Mouse (Mus musculus) intestine, embryonic 14.5 days (tissue): Measurements from ENCODE around the gene Usp32. TPM values are rescaled to one million over a fixed set of nuclear protein-coding genes. Genes with fewer than 3 reads are reported as not detected.

ENCODE experiments used
- ATAC-seq: fragments of 200-750 bp; cut with Nextera tagmentation; replicated peaks from 2 replicates; pipeline ENCODE4 v1.8.0; 2017; ENCODE audit warnings: low read depth, moderate number of reproducible peaks, moderate TSS enrichment, moderate library complexity; ENCODE audit not compliant: low FRiP score, low TSS enrichment
- DNase-seq: peaks from one replicate; pipeline ENCODE4 v3.0.0-alpha.2; 2018; ENCODE audit warnings: low spot score
- H3K27ac ChIP-seq: fragments of 300-500 bp; sonication (generic); 2 replicates; pipeline ENCODE4 v1.5.1; 2014; ENCODE audit warnings: low read depth, mild to moderate bottlenecking, control low read depth
- H3K27me3 ChIP-seq: fragments of 300-500 bp; sonication (generic); replicated peaks from 2 replicates; pipeline ENCODE4 v1.6.1; 2014; ENCODE audit warnings: low read length, control low read depth; ENCODE audit not compliant: control insufficient read depth, insufficient read depth
- H3K36me3 ChIP-seq: fragments of 300-500 bp; sonication (generic); 2 replicates; pipeline ENCODE4 v1.6.1; 2014; ENCODE audit warnings: low read length, control low read depth; ENCODE audit not compliant: control insufficient read depth, insufficient read depth
- H3K4me1 ChIP-seq: fragments of 300-500 bp; sonication (generic); replicated peaks from 2 replicates; pipeline ENCODE4 v1.6.1; 2014; ENCODE audit warnings: low read length, control low read depth, mixed read lengths; ENCODE audit not compliant: control insufficient read depth, insufficient read depth
- H3K4me2 ChIP-seq: fragments of 300-500 bp; sonication (generic); 2 replicates; pipeline ENCODE4 v1.6.1; 2014; ENCODE audit warnings: low read length
- H3K4me3 ChIP-seq: fragments of 300-500 bp; sonication (generic); 2 replicates; pipeline ENCODE4 v1.5.1; 2014; ENCODE audit warnings: low read depth, low read length, control low read depth, mixed read lengths
- H3K9ac ChIP-seq: fragments of 300-500 bp; sonication (generic); 2 replicates; pipeline ENCODE4 v1.6.1; 2014; ENCODE audit warnings: mild to moderate bottlenecking, low read length
- H3K9me3 ChIP-seq: fragments of 300-500 bp; sonication (generic); 2 replicates; pipeline ENCODE4 v1.6.1; 2016; ENCODE audit warnings: low read length, control low read depth; ENCODE audit not compliant: control insufficient read depth
- WGBS: fragments of 180-500 bp; shearing (Covaris S2); extraction: QIAGEN DNeasy Blood & Tissue Kit; methylation state at CpG from one replicate; pipeline ENCODE4 v1.1.7; 2014; 5-methylcytosine and 5-hydroxymethylcytosine counted together
- polyA plus RNA-seq: library from polyadenylated mRNA; unstranded; fragments of >200 nt; fragmentation: Nextera tagmentation; extraction: Ambion mirVana; gene quantifications from 2 replicates; pipeline ENCODE4 v1.2.1, GENCODE M21; 2014

The Usp32 gene
- polyA plus RNA-seq, 1 experiment from 2014 or later: 5.5 TPM

DNA sequence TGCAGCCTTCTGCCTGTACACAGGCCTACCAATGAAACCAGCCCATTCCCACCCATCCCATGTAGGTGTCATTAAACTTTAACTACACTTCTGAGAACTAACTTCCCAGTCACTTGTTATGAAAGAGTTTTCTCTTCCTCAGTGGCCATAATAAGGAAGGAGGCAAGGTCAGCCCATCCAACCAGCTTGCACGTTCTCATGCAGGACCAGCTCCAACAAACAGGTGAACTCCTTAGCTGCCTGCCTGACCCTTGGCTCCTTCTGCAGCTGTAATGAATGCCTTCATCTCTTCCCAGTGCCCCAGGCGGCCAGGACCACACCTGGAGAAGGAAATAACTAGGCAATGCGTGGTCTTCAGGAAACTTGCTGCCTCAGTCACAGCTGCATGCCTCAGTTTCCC, 194.1 kb downstream of the Usp32 start:
- Histone ChIP-seq H3K36me3 (no peaks in the 10 kb centered on the region), H3K4me1 (no peaks in the 10 kb centered on the region), H3K9me3 (no peaks in the 10 kb centered on the region), H3K4me2 (no peak overlapping the region), H3K27ac (no peak overlapping the region), H3K27me3 (peaks cover 8% of the 10 kb centered on the region), H3K4me3 (no peak overlapping the region), H3K9ac (no peak overlapping the region)
- 60% methylated on average over 3 of the region's 3 CpGs for WGBS
- ATAC-seq (no peak), DNase-seq (no peak)

DNA sequence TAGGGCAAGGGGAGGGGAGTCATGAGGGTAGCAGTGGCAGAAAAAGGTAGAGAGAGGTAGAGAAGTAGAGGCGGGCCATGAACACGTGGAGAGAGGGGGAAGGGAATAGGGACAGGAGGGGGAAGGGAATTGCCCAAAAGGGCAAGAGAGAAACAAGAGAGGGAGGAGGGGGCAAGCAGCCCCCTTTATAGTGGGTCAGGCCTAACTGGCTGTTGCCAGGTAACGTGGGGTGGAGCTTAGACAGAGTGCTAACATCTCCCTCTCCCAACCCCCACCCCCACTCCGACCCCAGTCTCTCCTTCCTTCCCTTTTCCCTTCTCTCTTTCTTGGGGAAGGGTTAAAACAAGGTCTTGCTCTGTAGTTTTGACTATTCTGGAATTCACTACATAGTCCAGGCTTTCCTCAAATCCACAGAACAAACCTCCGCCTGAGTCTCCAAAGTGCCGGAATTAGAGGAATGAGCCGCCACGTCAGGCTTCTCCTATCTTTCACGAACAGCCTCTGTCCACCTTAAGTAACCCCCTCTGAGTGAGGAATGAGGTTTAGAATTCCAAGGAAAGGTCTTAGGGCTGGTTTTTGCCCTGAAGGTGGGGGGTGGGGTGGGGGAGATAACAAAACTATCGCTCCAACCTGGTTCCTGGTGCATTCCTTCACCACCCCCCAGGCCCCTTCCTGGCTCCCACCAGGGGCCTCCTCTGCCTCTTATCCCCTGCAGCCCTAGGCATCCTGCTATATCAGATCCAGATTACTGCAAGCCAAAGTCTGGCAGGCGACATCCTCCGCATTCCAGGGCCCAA, 195.1 kb downstream of the Usp32 start:
- DNase-seq (no peak), ATAC-seq (no peak)
- no peaks in the 10 kb centered on the region for H3K9me3 ChIP-seq

DNA sequence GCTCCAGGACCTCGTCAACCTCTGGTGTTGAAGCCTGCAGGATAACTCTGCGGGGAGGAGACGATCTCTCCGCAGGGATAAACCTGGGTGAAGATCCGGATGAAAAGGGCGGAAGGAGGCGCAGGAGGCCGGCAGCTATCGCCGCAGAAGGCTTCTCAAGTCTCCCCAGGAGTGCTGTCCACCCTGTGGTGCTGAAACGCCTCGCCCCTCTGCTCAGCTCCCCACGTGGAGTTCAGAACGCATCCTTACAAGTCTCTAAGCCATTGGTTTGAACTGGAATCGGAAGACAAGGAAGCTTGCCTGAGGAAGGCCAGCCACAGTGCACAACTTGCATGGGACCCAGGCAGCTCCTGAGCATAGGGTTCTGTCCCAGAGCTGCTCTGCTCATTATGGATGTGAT, 196.0 kb downstream of the Usp32 start:
- H3K4me2 ChIP-seq: peak overlapping the region; percentile 30
- ATAC-seq (no peak), DNase-seq (peak; percentile 93)
- 0% methylated on average over 15 of the region's 15 CpGs for WGBS
- peaks cover 8% of the 10 kb centered on the region for H3K27me3 ChIP-seq
- no peak overlapping the region for H3K4me3 ChIP-seq
- no peaks in the 10 kb centered on the region for H3K4me1 ChIP-seq
- H3K36me3 ChIP-seq: no peaks in the 10 kb centered on the region
- no peaks in the 10 kb centered on the region for H3K9me3 ChIP-seq
- no peak overlapping the region for H3K27ac ChIP-seq
- H3K9ac ChIP-seq: no peak overlapping the region

More for the DNA sequence above, 195.1 kb downstream of the Usp32 start:
- Histone ChIP-seq H3K36me3 (no peaks in the 10 kb centered on the region), H3K9ac (no peak overlapping the region), H3K4me3 (no peak overlapping the region), H3K27me3 (peaks cover 8% of the 10 kb centered on the region), H3K4me2 (no peak overlapping the region), H3K27ac (no peak overlapping the region), H3K4me1 (no peaks in the 10 kb centered on the region)
- 4% methylated on average over 12 of the region's 12 CpGs for WGBS

DNA sequence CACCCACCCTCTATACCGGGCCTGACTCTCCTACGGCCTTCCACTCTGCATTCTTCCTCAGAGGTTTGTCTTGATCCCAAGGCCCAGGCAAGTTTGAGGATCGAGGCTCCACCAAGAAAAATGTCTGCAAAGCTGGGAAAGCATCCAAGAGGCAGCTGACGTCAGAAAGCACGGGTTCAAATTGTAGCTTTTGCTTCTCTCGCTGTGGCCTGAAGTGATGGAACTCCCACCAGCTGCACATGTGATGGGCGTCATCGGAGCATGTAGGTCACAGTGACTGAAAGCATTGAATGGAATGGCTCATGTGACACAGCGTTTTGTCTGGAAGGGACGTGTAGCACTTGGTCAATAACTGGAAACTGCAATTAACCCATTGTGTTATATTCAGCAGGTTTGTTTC, 199.8 kb downstream of the Usp32 start:
- Histone ChIP-seq H3K27me3 (peaks cover 7% of the 10 kb centered on the region), H3K36me3 (no peaks in the 10 kb centered on the region), H3K4me1 (no peaks in the 10 kb centered on the region), H3K9me3 (no peaks in the 10 kb centered on the region), H3K9ac (no peak overlapping the region), H3K27ac (no peak overlapping the region), H3K4me3 (no peak overlapping the region), H3K4me2 (no peak overlapping the region)
- no peak for DNase-seq
- WGBS: 80% methylated on average over 10 of the region's 10 CpGs
- ATAC-seq: no peak

DNA sequence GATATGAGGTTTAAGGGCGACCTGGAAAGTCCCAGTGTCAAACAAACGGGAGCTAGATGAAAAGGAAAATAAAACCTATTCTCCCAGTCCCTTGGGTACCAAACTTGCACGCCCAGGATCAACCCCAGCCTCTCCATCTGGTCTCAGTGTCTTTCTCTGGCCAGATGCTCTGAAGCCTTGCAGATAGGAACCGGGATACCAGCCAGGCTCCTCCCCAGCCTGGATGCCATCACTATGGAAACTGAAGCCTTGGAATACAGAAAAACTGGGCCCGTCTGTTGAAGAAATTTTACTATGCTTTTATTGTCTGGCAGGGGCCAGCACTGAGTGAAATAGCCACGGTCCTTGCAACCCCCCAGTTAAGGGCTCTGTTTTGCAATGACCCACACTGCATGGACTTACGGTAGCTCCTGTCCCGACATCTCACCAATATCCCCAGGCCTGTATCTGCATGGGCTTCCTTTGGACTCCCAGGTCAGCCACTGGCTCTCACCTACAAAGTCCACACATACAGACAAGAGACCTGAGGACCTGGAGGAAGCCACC, 200.4 kb downstream of the Usp32 start:
- Histone ChIP-seq H3K4me1 (no peaks in the 10 kb centered on the region), H3K9ac (no peak overlapping the region), H3K27ac (no peak overlapping the region), H3K36me3 (no peaks in the 10 kb centered on the region), H3K9me3 (no peaks in the 10 kb centered on the region), H3K4me3 (no peak overlapping the region), H3K4me2 (no peak overlapping the region), H3K27me3 (peaks cover 2% of the 10 kb centered on the region)
- WGBS: 62% methylated on average over 8 of the region's 8 CpGs
- DNase-seq (no peak), ATAC-seq (no peak)

Other genes with a start within 250 kb of the Usp32 start
- gene Znhit3, start 223.8 kb downstream of the Usp32 start, polyA plus RNA-seq: 65.9 and 67.6 TPM in 2 replicates
- gene Car4, start 182.4 kb downstream of the Usp32 start, polyA plus RNA-seq: 0.24 and 0.99 TPM in 2 replicates
- not detected in 2 replicates for gene 1700125H20Rik, start 30.2 kb upstream of the Usp32 start, polyA plus RNA-seq
- gene Appbp2, start 95.0 kb upstream of the Usp32 start, polyA plus RNA-seq: 49.8 and 50.0 TPM in 2 replicates
- gene Ppm1d, start 171.1 kb upstream of the Usp32 start, polyA plus RNA-seq: 15.8 and 16.7 TPM in 2 replicates
- 17.9 and 20.3 TPM in 2 replicates for gene Bcas3, start 213.0 kb upstream of the Usp32 start, polyA plus RNA-seq